Mouse (Mus musculus) liver, embryonic 11.5 days (tissue): ENCODE data around the gene Abcb1a. TPM values are rescaled to one million over a fixed set of nuclear protein-coding genes. Genes with fewer than 3 reads are reported as not detected.
"Not testable (repeated sequence)": the region's sequence is repeated elsewhere in the genome, so short reads cannot be mapped to it uniquely, and the experiment has no call there.

ENCODE experiments used
- ATAC-seq: fragments of 200-750 bp; cut with Nextera tagmentation; replicated peaks from 2 replicates; pipeline ENCODE4 v1.8.0; 2017; ENCODE audit warnings: moderate number of reproducible peaks, mild to moderate bottlenecking, moderate TSS enrichment, moderate library complexity; ENCODE audit not compliant: low FRiP score
- DNase-seq: peaks from one replicate; pipeline ENCODE4 v3.0.0-alpha.2; 2017; ENCODE audit warnings: low spot score
- H3K27ac ChIP-seq: fragments of 300-500 bp; sonication (generic); 2 replicates; pipeline ENCODE4 v1.5.1; 2014; ENCODE audit warnings: mild to moderate bottlenecking, low read depth, low read length, control low read depth
- H3K27me3 ChIP-seq: fragments of 300-500 bp; sonication (generic); replicated peaks from 2 replicates; pipeline ENCODE4 v1.6.1; 2014; ENCODE audit warnings: low read length, mixed read lengths; ENCODE audit not compliant: control insufficient read depth, insufficient read depth
- H3K36me3 ChIP-seq: fragments of 300-500 bp; sonication (generic); 2 replicates; pipeline ENCODE4 v1.6.1; 2014; ENCODE audit warnings: mild to moderate bottlenecking, low read length, moderate library complexity, mixed read lengths; ENCODE audit not compliant: control insufficient read depth, insufficient read depth
- H3K4me1 ChIP-seq: fragments of 300-500 bp; sonication (generic); replicated peaks from 2 replicates; pipeline ENCODE4 v1.6.1; 2014; ENCODE audit warnings: low read length, mixed read lengths; ENCODE audit not compliant: control insufficient read depth, insufficient read depth
- H3K4me2 ChIP-seq: fragments of 300-500 bp; sonication (generic); 2 replicates; pipeline ENCODE4 v1.6.1; 2014; ENCODE audit warnings: mild to moderate bottlenecking, control low read depth, moderate library complexity
- H3K4me3 ChIP-seq: fragments of 300-500 bp; sonication (generic); 2 replicates; pipeline ENCODE4 v1.5.1; 2014; ENCODE audit warnings: low read depth, low read length, control low read depth
- H3K9ac ChIP-seq: fragments of 300-500 bp; sonication (generic); 2 replicates; pipeline ENCODE4 v1.6.1; 2014; ENCODE audit warnings: low read depth, low read length, control low read depth
- H3K9me3 ChIP-seq: fragments of 300-500 bp; sonication (generic); 2 replicates; pipeline ENCODE4 v1.6.1; 2016; ENCODE audit warnings: low read length, inconsistent platforms, mixed read lengths; ENCODE audit not compliant: control insufficient read depth
- WGBS: fragments of 180-500 bp; shearing (Covaris S2); extraction: QIAGEN DNeasy Blood & Tissue Kit; methylation state at CpG from one replicate; pipeline ENCODE4 v1.1.7; 2014; 5-methylcytosine and 5-hydroxymethylcytosine counted together
- polyA plus RNA-seq: library from polyadenylated mRNA; unstranded; fragments of >200 nt; fragmentation: Nextera tagmentation; extraction: Ambion mirVana; gene quantifications from 2 replicates; pipeline ENCODE4 v1.2.1, GENCODE M21; 2014

The Abcb1a gene
- polyA plus RNA-seq, 1 experiment from 2014 or later, result 0.36 TPM

DNA sequence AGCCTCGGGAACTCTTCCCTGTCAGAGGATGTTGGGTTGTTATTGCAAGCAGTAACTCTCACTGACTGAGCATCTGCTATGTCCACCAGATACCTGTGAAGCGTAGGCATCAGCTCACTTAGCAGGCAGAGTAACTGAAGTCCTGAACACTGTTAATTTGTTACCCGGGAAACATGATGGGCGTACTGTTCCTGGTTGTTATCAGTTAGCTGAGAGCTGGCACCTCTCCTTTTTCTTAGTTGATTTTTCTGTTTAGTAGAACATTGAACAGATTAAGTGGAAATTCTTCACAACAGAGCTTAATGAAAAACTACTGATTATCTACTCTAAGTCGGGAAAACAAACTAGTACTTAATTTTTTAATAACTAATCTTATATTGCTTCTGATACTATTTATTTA lies 27.7 kb downstream of the Abcb1a start:
- 73% methylated on average over 5 of the region's 5 CpGs for WGBS
- H3K4me3 ChIP-seq, result no peak overlapping the region
- ATAC-seq (no peak), DNase-seq (no peak)
- no peaks in the 10 kb centered on the region for H3K9me3 ChIP-seq
- H3K4me2 ChIP-seq, result no peak overlapping the region
- no peaks in the 10 kb centered on the region for H3K27me3 ChIP-seq
- no peak overlapping the region for H3K9ac ChIP-seq
- no peaks in the 10 kb centered on the region for H3K36me3 ChIP-seq
- no peaks in the 10 kb centered on the region for H3K4me1 ChIP-seq
- H3K27ac ChIP-seq, result no peak overlapping the region

GRCm38 (mm10) chr5:8716061-8716460 lies 56.2 kb downstream of the Abcb1a start:
- Histone ChIP-seq H3K27me3 (no peaks in the 10 kb centered on the region), H3K9ac (no peak overlapping the region), H3K36me3 (no peaks in the 10 kb centered on the region), H3K27ac (no peak overlapping the region), H3K4me1 (no peaks in the 10 kb centered on the region), H3K4me3 (no peak overlapping the region), H3K4me2 (no peak overlapping the region), H3K9me3 (no peaks in the 10 kb centered on the region)
- DNase-seq (no peak), ATAC-seq (no peak)

DNA sequence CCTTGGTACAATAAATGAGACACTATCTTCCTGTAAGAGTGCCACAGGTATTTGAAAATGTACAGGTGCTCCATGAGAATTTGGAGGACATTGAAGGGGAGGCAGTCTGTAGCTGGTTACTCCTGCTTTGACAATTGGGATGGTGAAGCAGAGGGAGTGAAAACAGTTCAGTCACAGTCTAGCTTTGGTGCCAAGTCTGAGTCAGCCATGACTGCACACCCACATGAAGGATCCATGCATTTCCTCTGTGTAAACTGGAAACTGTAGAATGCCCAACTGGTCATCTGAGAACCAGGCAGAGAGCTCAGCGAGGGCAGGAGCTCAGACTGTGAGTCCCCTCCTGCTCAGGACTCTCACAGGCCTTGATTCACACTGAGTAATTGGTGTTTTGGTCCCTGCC lies 59.7 kb downstream of the Abcb1a start:
- Histone ChIP-seq H3K27me3 (no peaks in the 10 kb centered on the region), H3K4me1 (no peaks in the 10 kb centered on the region), H3K36me3 (no peaks in the 10 kb centered on the region), H3K9ac (no peak overlapping the region), H3K27ac (no peak overlapping the region), H3K4me2 (no peak overlapping the region), H3K4me3 (no peak overlapping the region), H3K9me3 (no peaks in the 10 kb centered on the region)
- WGBS, result 79% methylated on average over 1 of the region's 1 CpGs
- DNase-seq (no peak), ATAC-seq (no peak)

DNA sequence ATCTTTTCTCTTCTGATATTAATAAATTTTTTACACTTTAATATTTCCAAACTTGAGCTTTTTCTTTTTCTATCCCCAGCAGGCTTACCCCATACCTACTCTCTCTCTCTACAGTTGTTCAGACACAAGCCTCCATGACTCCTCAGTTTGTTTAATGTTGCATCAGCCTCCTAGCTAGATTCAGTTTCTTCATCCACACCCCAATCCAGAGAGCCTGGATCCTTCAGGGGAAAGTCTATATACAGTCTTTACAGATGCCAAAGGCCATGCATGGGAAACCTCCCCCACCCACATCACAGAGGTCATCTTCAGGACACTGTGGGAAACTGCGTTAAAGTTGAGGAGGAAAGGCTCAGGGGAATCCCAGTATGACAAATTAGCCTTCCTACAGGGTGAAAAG lies 62.3 kb downstream of the Abcb1a start:
- Histone ChIP-seq H3K27me3 (no peaks in the 10 kb centered on the region), H3K9me3 (no peaks in the 10 kb centered on the region), H3K4me2 (no peak overlapping the region), H3K4me3 (no peak overlapping the region), H3K27ac (no peak overlapping the region), H3K36me3 (no peaks in the 10 kb centered on the region), H3K4me1 (no peaks in the 10 kb centered on the region), H3K9ac (no peak overlapping the region)
- no peak; the same call in 1 of the 2 replicates for ATAC-seq
- no peak for DNase-seq
- WGBS, result 22% methylated on average over 1 of the region's 1 CpGs

- Histone ChIP-seq H3K36me3 (no peaks in the 10 kb centered on the region), H3K4me3 (no peak overlapping the region), H3K27ac (no peak overlapping the region), H3K27me3 (no peaks in the 10 kb centered on the region), H3K9me3 (no peaks in the 10 kb centered on the region), H3K9ac (no peak overlapping the region), H3K4me1 (no peaks in the 10 kb centered on the region), H3K4me2 (no peak overlapping the region)
- ATAC-seq (no peak), DNase-seq (no peak)
- WGBS, result 64% methylated on average over 5 of the region's 5 CpGs
These were observed 63.0 kb downstream of the Abcb1a start for GRCm38 (mm10) chr5:8722867-8723266.

DNA sequence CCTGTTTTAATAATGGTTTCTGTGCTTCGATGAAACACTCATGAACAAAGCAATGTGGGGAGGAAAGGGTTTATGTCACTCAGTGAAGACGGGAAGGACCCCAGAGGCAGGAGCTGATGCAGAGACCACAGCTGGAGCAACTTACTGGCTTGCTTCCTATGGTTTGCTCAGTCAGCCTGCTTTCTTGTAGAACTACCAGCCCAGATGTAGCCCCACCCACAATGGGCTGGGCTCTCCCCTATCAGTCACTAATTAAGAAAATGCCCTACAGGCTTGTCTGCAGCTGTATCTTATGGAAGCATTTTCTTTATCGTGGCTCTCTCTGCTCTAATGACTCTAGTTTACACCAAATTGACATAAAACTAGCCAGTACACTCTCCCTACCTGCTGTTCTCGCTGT lies 67.9 kb downstream of the Abcb1a start:
- 46% methylated on average over 4 of the region's 4 CpGs for WGBS
- Histone ChIP-seq H3K27me3 (no peaks in the 10 kb centered on the region), H3K4me1 (no peaks in the 10 kb centered on the region), H3K36me3 (no peaks in the 10 kb centered on the region), H3K27ac (no peak overlapping the region), H3K9me3 (no peaks in the 10 kb centered on the region), H3K4me3 (no peak overlapping the region), H3K9ac (no peak overlapping the region), H3K4me2 (no peak overlapping the region)
- ATAC-seq, result no peak
- DNase-seq, result no peak

GRCm38 (mm10) chr5:8732639-8733038 lies 72.8 kb downstream of the Abcb1a start:
- ATAC-seq (no peak), DNase-seq (no peak)
- Histone ChIP-seq H3K36me3 (no peaks in the 10 kb centered on the region), H3K9me3 (no peaks in the 10 kb centered on the region), H3K9ac (no peak overlapping the region), H3K4me3 (no peak overlapping the region), H3K27me3 (no peaks in the 10 kb centered on the region), H3K27ac (no peak overlapping the region), H3K4me2 (no peak overlapping the region), H3K4me1 (no peaks in the 10 kb centered on the region)

- not testable (repeated sequence) for H3K36me3 ChIP-seq, H3K4me3 ChIP-seq, H3K4me1 ChIP-seq, ATAC-seq, H3K9ac ChIP-seq, H3K4me2 ChIP-seq, H3K27ac ChIP-seq, H3K27me3 ChIP-seq, H3K9me3 ChIP-seq, DNase-seq
- WGBS, result 84% methylated on average over 7 of the region's 10 CpGs
These were observed 73.4 kb downstream of the Abcb1a start for GRCm38 (mm10) chr5:8733307-8733706.

DNA sequence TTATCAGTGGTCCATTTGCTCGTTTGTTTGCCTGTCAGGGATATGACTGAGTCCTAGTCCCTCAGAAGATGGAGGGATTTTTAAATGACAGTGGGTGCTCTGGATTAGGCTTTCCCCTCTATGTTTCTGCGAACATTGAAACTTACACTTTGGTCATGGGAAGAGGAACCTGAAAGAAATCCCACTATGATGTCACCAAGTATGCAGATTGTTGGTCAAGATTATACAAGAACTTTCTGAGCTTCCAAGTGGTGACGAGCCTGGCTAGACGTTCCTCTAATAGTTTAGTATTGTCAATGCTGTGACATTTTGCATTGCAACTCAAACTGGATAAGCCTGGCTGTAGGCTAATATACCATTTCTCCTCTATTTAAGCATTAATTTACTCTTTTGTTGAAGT lies 76.5 kb downstream of the Abcb1a start:
- no peaks in the 10 kb centered on the region for H3K4me1 ChIP-seq
- H3K4me2 ChIP-seq, result no peak overlapping the region
- H3K27ac ChIP-seq, result no peak overlapping the region
- no peaks in the 10 kb centered on the region for H3K36me3 ChIP-seq
- H3K9me3 ChIP-seq, result no peaks in the 10 kb centered on the region
- H3K9ac ChIP-seq, result no peak overlapping the region
- ATAC-seq (no peak), DNase-seq (no peak)
- H3K27me3 ChIP-seq, result no peaks in the 10 kb centered on the region
- no peak overlapping the region for H3K4me3 ChIP-seq
- 64% methylated on average over 4 of the region's 4 CpGs for WGBS
